Mouse (Mus musculus): ENCODE measurements around the gene Pigv.

Gene Pigv

GRCm38 (mm10) chr4:133613867-133614266 lies 58.6 kb downstream of the Pigv start:
- no peak for DNase-seq (ENCODE audit: low read depth)

GRCm38 (mm10) chr4:133613026-133613425 lies 59.4 kb downstream of the Pigv start:
- no peak for DNase-seq (ENCODE audit: low read depth)

- DNase-seq (ENCODE audit: low read depth), result no peak
Measured at GRCm38 (mm10) chr4:133612416-133612815, 60.0 kb downstream of the Pigv start.

- DNase-seq (ENCODE audit: low read depth), result no peak
Measured at GRCm38 (mm10) chr4:133611815-133612214, 60.6 kb downstream of the Pigv start.
